Mouse (Mus musculus): ENCODE measurements around the gene Spr.
"Not testable (repeated sequence)": the region's sequence is repeated elsewhere in the genome, so short reads cannot be mapped to it uniquely, and the experiment has no call there.

Spr gene

GRCm38 (mm10) chr6:85132237-85132636 is 5.3 kb downstream of the Spr start:
- in situ Hi-C loops (cut with MboI; ENCODE audit: low sequenced_read_pairs) = not testable (repeated sequence)

- in situ Hi-C loops (cut with MboI; ENCODE audit: low sequenced_read_pairs) = no loop called here
These were observed 5.9 kb downstream of the Spr start for GRCm38 (mm10) chr6:85131673-85132072.

GRCm38 (mm10) chr6:85117545-85118511 is 19.7 kb downstream of the Spr start:
- in situ Hi-C loops (cut with MboI; ENCODE audit: low sequenced_read_pairs) = not testable (repeated sequence)

GRCm38 (mm10) chr6:85105033-85105615 is 32.4 kb downstream of the Spr start:
- in situ Hi-C loops (cut with MboI; ENCODE audit: low sequenced_read_pairs) = no loop called here

GRCm38 (mm10) chr6:85103321-85103720 is 34.2 kb downstream of the Spr start:
- in situ Hi-C loops (cut with MboI; ENCODE audit: low sequenced_read_pairs) = no loop called here

GRCm38 (mm10) chr6:85096441-85096840 is 41.1 kb downstream of the Spr start:
- in situ Hi-C loops (cut with MboI; ENCODE audit: low sequenced_read_pairs) = no loop called here

- in situ Hi-C loops (cut with MboI; ENCODE audit: low sequenced_read_pairs) = no loop called here
These were observed 50.1 kb downstream of the Spr start for GRCm38 (mm10) chr6:85087425-85087824.

- in situ Hi-C loops (cut with MboI; ENCODE audit: low sequenced_read_pairs) = no loop called here
These were observed 50.9 kb downstream of the Spr start for GRCm38 (mm10) chr6:85086645-85087044.
